Mouse (Mus musculus) embryo, embryonic 11.5 days (tissue): ENCODE data around the gene Sncb.

ENCODE experiments used
- DNase-seq: peaks from one replicate; pipeline ENCODE4 v3.0.0-alpha.2; 2012; ENCODE audit warnings: low read depth, low spot score

Sncb gene

DNA sequence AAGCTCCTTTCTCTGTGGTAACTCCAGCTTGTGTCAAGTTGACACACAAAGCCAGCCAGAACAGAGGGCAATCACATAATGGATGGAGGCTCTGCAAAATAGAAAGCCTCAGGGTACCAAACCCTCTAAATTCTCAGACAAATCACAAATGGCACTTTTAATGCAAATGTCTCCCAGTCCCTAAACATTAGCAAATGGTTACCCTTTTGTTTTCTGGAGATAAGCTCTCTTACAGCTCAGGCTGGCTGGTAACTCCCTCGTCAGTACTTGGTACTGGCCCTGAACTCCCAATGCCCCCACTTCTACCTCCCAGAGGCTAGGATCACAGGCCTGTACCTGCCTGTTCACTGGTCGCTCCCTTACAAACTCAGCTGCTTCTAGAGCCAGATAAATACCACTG, 16.8 kb upstream of the Sncb start:
- DNase-seq = no peak

GRCm38 (mm10) chr13:54781086-54781485, 14.7 kb upstream of the Sncb start:
- no peak for DNase-seq

DNA sequence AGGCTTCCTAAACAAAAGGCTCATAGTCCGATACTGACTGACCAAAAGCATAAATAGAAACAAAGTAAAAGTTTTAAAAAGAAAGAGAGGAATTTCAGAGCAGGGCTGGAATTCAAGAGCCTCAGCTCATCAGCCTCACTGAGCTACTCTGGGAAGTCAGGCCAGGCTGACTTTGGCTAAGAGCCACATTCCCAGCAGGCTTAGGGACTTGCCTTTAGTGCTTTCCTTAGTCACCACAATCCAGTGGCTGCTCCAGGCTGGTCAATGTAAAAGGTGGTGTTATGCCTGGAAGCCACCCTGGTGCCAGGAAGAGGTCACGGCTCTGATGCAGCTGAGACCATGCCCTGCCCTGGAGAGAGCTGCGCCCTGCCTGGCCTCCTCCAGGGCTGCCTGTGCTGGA, 14.2 kb upstream of the Sncb start:
- DNase-seq = no peak

- DNase-seq = no peak
Observed at GRCm38 (mm10) chr13:54767012-54767411, 617 bp upstream of the Sncb start.

- no peak for DNase-seq
Observed at GRCm38 (mm10) chr13:54765281-54766191, 859 bp downstream of the Sncb start.

DNA sequence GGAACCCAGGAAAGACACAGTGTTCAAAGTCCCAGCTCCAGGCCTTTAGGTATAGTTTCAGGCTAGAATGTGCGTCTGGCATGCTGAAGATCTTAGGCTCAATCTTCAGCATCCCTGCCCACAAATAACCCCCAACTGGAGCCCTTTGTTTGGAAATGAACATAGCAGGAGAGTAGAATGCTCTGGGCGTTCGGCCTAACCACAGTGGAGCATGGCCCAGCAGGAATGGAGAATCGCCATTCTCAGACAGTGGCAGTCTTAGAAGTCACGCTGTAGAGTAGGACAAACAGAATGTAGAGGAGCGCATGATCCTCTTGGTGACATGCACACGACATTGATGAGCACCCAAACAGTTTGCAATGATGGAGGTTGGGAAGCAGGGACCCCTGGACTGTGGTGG, 5.5 kb downstream of the Sncb start:
- DNase-seq = no peak

DNA sequence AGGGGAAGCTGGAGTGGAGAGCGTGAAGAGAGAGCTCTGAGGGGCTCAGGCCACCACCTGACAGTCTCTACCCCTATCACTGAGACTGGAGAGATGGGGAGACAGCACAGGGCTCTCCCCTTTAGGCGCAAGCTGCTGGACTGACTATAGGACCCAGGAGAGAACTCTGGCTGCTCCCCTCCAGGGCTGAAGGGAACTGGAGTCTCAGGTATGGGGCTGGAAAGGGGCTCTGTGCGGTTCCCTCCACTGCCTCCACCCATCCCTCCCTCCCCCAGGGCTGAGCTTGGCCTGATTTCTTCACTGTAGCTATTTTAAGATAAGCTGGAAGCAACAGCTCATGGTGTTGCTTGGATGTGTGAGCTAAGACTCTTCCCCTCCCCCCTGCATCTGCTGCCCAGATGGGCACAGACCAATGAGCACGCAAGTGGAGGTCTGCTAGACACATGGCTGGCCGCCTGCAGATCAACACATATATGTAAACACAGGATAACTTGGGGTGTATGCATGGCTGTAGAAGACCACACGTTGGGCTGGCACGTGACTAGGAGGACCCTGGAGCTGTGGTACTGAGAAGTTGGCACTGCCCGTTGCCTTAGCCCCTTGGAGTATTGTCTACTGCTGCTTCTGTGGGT, 6.1 kb downstream of the Sncb start:
- no peak for DNase-seq

DNA sequence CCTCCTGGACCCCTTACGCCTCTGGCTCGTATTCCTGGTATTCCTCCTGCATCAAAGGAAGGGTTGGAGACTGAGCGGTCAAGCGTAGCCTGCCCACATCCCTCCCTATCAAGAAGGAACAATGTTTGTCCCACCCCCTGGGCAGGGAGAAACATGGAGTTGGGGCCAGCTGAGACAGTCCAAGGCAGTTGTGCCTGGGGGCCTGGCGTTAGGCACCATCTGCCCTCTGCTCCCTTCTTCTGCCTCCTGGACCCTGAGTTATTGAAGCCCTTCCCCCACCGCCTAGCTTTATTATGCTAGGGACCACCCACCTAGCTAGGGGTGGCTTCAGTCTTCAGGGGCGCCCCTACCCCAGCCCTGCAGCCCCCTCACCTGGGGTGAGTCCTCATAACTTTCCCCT, 6.9 kb downstream of the Sncb start:
- DNase-seq = no peak

DNA sequence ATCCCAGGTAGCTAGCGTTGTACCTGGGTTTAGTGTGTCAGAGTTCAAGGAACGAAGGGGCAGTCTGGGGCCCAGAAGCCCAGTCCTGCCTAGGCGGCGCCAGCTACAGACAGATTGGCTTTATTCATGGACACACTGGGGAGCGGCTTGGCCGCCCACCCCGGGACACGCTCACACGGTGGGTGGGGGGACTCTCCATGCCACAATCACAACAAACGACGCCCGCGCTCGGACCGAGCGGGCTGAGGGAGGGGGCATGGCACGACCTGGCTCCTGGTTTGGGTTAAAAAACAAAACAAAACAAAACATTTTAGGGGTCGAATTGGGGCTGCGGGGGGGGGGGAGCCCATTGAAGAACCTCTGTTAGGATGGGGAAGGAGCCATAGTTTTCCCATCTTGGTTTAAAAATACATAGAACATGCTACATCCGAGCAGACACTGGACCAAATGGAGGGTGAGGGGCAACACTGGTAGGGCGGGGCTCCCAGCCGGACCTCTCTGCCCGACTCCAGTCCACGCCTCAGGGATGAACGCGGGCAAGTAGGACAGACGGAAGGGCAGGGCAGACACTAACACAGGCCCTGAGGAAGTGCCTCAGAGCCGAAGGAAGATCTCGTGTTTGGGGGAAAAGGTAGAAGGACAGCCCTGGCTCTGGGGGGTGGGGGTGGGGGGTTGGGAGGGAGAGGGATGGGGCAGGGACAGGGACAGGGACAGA, 7.5 kb downstream of the Sncb start:
- DNase-seq = no peak

- peak; percentile 89 for DNase-seq
Observed at GRCm38 (mm10) chr13:54758045-54758755, 8.2 kb downstream of the Sncb start.

DNA sequence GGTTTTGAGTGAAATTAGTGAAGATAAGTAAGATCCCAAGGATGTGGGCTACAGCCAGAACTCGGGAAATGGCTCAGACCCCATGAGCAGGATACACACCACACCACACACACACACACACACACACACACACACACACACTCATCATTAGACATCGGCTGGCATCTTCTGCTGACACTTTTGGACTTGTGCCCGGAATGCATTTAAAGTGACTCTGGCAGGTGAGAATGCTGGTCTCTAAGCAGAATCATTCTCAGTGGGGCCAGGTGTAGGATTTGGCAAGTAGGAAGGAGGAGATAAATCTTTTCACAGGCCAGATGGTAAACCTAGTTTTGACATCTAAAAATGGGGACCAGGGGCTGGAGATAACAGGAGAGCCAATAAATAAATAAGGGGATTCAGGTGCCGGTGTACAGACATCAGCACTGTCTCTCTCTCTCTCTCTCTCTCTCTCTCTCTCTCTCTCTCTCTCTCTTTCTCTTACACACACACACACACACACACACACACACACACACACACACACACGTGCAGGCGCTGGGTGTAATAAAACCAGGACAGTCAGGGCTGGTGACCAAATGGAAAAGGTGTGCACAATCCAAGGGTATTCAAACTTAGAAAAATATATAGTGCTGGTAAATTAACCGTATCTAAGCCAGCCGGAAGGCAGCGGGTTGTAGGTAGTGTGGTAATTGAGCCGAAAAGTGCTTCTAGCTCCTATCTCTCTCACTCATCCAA, 9.1 kb downstream of the Sncb start:
- DNase-seq = no peak

DNA sequence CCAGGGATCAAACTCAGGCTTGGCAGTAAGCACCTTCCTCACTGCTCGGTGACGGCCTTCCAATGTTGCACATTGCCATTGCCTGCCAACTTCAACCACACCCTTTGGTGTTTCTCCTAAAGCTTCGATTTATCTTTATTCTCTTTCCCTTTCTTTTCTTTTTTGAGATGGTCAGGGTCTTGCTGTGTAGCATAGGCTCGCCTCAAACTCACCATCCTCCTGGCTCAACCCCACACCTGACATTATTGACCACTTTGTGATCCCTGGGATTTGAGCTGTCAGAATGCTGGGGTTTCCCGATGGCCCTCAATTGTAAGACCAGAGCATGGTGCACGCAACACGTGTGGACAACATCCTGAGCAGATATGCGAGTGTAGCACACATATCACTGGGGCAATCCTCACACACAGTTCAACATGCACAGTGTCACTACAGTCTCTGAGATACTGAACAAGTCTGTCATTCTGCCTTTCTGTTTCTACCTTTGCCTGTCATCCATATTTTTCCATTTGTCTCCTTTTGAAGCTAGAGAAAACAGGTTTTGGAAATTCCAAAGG, 10.2 kb downstream of the Sncb start:
- DNase-seq = no peak

- DNase-seq = no peak
Observed at GRCm38 (mm10) chr13:54755201-54755830, 11.1 kb downstream of the Sncb start.

GRCm38 (mm10) chr13:54754169-54755080, 12.0 kb downstream of the Sncb start:
- no peak for DNase-seq

- no peak for DNase-seq
Observed at GRCm38 (mm10) chr13:54753733-54754132, 12.7 kb downstream of the Sncb start.

GRCm38 (mm10) chr13:54752656-54753055, 13.7 kb downstream of the Sncb start:
- no peak for DNase-seq

DNA sequence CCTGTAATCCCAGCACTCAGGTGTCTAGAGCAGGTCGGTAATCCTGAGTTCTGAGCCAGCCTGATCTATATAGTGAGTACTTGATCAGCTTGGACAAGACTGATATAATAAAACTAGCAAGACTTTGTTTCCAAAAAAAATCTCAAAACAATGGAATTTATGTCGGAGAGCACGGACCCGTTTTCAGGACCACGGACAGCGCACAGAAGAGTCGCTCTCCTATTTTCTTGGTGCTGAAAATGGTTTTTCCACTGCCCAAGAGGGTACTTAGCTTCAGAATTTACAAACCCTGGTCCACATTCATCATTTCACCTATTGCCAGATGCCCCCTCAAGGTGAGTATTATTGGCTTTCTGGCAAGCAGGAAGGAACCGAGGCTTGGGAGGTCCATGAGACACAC, 15.7 kb downstream of the Sncb start:
- no peak for DNase-seq

DNA sequence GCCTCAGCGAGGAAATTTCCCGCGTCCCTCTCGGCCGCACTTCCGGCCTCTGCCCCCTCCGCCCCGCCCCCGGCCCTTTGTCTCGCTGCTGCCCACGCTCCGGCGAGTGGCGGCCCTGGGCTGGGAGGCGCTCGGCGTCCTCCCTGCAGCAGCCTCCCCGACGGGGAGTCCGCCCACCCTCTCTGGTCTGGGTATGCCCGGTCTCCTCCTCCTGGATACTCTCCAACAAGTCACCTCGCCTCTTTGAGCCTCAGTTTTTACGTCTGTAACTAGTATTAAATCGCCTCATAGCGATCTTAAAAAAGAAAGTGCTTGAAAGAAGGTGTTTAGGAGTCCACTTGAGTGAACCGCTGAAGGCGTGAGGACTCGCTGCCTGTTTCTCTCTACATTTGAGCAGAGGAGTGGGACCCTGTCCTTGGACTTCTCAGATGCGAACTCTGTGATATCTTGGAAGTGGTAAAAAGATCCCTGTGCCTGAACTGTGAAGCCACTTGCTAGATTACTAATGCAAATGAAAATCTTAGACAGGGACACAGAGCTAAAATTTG, 16.5 kb downstream of the Sncb start, which contains the start of gene Gprin1:
Gene Gprin1, minus strand, starts transcription at position 11 of the 548 bp plus-strand sequence.
- no peak for DNase-seq
